Mouse (Mus musculus): ENCODE data around the gene Sord.

DNA sequence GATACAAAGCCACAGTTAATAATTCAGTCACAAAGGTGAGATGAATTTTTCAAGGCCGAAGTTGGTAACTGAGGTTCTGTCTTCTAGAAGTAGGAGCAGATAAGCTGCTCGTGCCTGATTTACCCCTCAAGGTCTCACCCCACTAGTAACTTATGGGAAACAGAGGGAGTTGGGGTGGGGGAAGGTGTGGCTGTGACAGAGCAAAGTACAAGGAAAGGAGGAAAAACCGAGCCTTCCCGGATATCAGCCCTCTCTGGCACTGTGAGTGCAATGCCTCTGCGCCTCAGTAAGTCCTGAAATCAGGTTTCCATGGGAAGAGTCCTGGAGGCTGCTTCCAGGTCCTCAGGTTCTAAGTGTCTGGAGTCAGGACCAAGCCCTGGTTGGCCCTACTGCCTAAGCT lies 26.2 kb downstream of the Sord start:
- no peak for TF ChIP-seq CTCF (IDR thresholded peaks at IDR 0.05; ENCODE audit: low read depth, low read length)
- TF ChIP-seq GATA2 (IDR thresholded peaks at IDR 0.05; ENCODE audit: borderline replicate concordance, low read depth, low read length) = no peak
- TF ChIP-seq POLR2AphosphoS5 (IDR thresholded peaks at IDR 0.05; ENCODE audit: insufficient replicate concordance, low read depth, low read length) = no peak
- TF ChIP-seq TAL1 (conservative IDR thresholded peaks at IDR 0.05; ENCODE audit: low read depth, low read length) = no peak

Measured in G1E (cell line).